Mouse (Mus musculus): Measurements from ENCODE around the gene Macrod2. TPM values are rescaled to one million over a fixed set of nuclear protein-coding genes. Genes with fewer than 3 reads are reported as not detected.

The Macrod2 gene
- polyA plus RNA-seq, 1 experiment = 0.95 TPM

- H3K4me3 ChIP-seq (ENCODE audit: insufficient read depth, poor library complexity, severe bottlenecking) = no peak overlapping the region
- no peaks in the 10 kb centered on the region for H3K27me3 ChIP-seq (ENCODE audit: control insufficient read depth, insufficient read depth, insufficient read length)
- H3K79me3 ChIP-seq (ENCODE audit: low read depth) = no peaks in the 10 kb centered on the region
- H3ac ChIP-seq (ENCODE audit: control insufficient read depth, insufficient read length, low read depth) = no peak overlapping the region
- TF ChIP-seq CEBPB (IDR thresholded peaks at IDR 0.05; ENCODE audit: low read depth) = no peak
- TF ChIP-seq MYOG (IDR thresholded peaks at IDR 0.05; ENCODE audit: control insufficient read depth, extremely low read depth, insufficient read length) = no peak
- no peak for TF ChIP-seq FOSL1 (IDR thresholded peaks at IDR 0.05; ENCODE audit: insufficient read depth, low read length, poor library complexity, severe bottlenecking)
- no peak for TF ChIP-seq CTCF (IDR thresholded peaks at IDR 0.05; ENCODE audit: control insufficient read depth, insufficient read depth, insufficient read length)
- no peak for TF ChIP-seq MYOD1 (IDR thresholded peaks at IDR 0.05; ENCODE audit: control insufficient read depth, insufficient read length, low read depth)
- TF ChIP-seq MAX (IDR thresholded peaks at IDR 0.05) = no peak
- no peak for TF ChIP-seq USF1 (IDR thresholded peaks at IDR 0.05; ENCODE audit: low read depth)
- H3K36me3 ChIP-seq (ENCODE audit: control insufficient read depth, insufficient read depth) = no peaks in the 10 kb centered on the region
- no peaks in the 10 kb centered on the region for H3K79me2 ChIP-seq (ENCODE audit: control insufficient read depth, insufficient read depth)
Measured at GRCm38 (mm10) chr2:141954795-141955194, 1559.7 kb downstream of the Macrod2 start.

- no peak overlapping the region for H3K4me3 ChIP-seq (ENCODE audit: insufficient read depth, poor library complexity, severe bottlenecking)
- TF ChIP-seq MYOD1 (IDR thresholded peaks at IDR 0.05; ENCODE audit: control insufficient read depth, insufficient read length, low read depth) = no peak
- TF ChIP-seq MAX (IDR thresholded peaks at IDR 0.05) = no peak
- no peak for TF ChIP-seq CTCF (IDR thresholded peaks at IDR 0.05; ENCODE audit: control insufficient read depth, insufficient read depth, insufficient read length)
- no peaks in the 10 kb centered on the region for H3K27me3 ChIP-seq (ENCODE audit: control insufficient read depth, insufficient read depth, insufficient read length)
- no peak overlapping the region for H3ac ChIP-seq (ENCODE audit: control insufficient read depth, insufficient read length, low read depth)
- no peaks in the 10 kb centered on the region for H3K79me2 ChIP-seq (ENCODE audit: control insufficient read depth, insufficient read depth)
- H3K79me3 ChIP-seq (ENCODE audit: low read depth) = no peaks in the 10 kb centered on the region
- no peaks in the 10 kb centered on the region for H3K36me3 ChIP-seq (ENCODE audit: control insufficient read depth, insufficient read depth)
Measured at GRCm38 (mm10) chr2:141955197-141955596, 1560.1 kb downstream of the Macrod2 start.

- no peaks in the 10 kb centered on the region for H3K36me3 ChIP-seq (ENCODE audit: control insufficient read depth, insufficient read depth)
- H3K79me3 ChIP-seq (ENCODE audit: low read depth) = no peaks in the 10 kb centered on the region
- H3K79me2 ChIP-seq (ENCODE audit: control insufficient read depth, insufficient read depth) = no peaks in the 10 kb centered on the region
- H3K4me3 ChIP-seq (ENCODE audit: insufficient read depth, poor library complexity, severe bottlenecking) = no peak overlapping the region
- TF ChIP-seq MAX (IDR thresholded peaks at IDR 0.05) (no peak), USF1 (IDR thresholded peaks at IDR 0.05; ENCODE audit: low read depth) (no peak), CEBPB (IDR thresholded peaks at IDR 0.05; ENCODE audit: low read depth) (no peak), MYOD1 (IDR thresholded peaks at IDR 0.05; ENCODE audit: control insufficient read depth, insufficient read length, low read depth) (no peak), MYOG (IDR thresholded peaks at IDR 0.05; ENCODE audit: control insufficient read depth, extremely low read depth, insufficient read length) (no peak), FOSL1 (IDR thresholded peaks at IDR 0.05; ENCODE audit: insufficient read depth, low read length, poor library complexity, severe bottlenecking) (no peak), CTCF (IDR thresholded peaks at IDR 0.05; ENCODE audit: control insufficient read depth, insufficient read depth, insufficient read length) (no peak)
- H3ac ChIP-seq (ENCODE audit: control insufficient read depth, insufficient read length, low read depth) = no peak overlapping the region
- no peaks in the 10 kb centered on the region for H3K27me3 ChIP-seq (ENCODE audit: control insufficient read depth, insufficient read depth, insufficient read length)
Measured at GRCm38 (mm10) chr2:141962868-141963267, 1567.8 kb downstream of the Macrod2 start.

GRCm38 (mm10) chr2:141983664-141984395 lies 1588.7 kb downstream of the Macrod2 start:
- Histone ChIP-seq H3K36me3 (ENCODE audit: control insufficient read depth, insufficient read depth) (no peaks in the 10 kb centered on the region), H3ac (ENCODE audit: control insufficient read depth, insufficient read length, low read depth) (no peak overlapping the region), H3K79me3 (ENCODE audit: low read depth) (no peaks in the 10 kb centered on the region), H3K79me2 (ENCODE audit: control insufficient read depth, insufficient read depth) (no peaks in the 10 kb centered on the region), H3K27me3 (ENCODE audit: control insufficient read depth, insufficient read depth, insufficient read length) (no peaks in the 10 kb centered on the region), H3K4me3 (ENCODE audit: insufficient read depth, poor library complexity, severe bottlenecking) (no peak overlapping the region)
- TF ChIP-seq MYOD1 (IDR thresholded peaks at IDR 0.05; ENCODE audit: control insufficient read depth, insufficient read length, low read depth) (no peak), CTCF (IDR thresholded peaks at IDR 0.05; ENCODE audit: control insufficient read depth, insufficient read depth, insufficient read length) (no peak), CEBPB (IDR thresholded peaks at IDR 0.05; ENCODE audit: low read depth) (no peak), MAX (IDR thresholded peaks at IDR 0.05) (no peak), MYOG (IDR thresholded peaks at IDR 0.05; ENCODE audit: control insufficient read depth, extremely low read depth, insufficient read length) (no peak), FOSL1 (IDR thresholded peaks at IDR 0.05; ENCODE audit: insufficient read depth, low read length, poor library complexity, severe bottlenecking) (no peak), USF1 (IDR thresholded peaks at IDR 0.05; ENCODE audit: low read depth) (no peak)

- no peaks in the 10 kb centered on the region for H3K79me3 ChIP-seq (ENCODE audit: low read depth)
- H3ac ChIP-seq (ENCODE audit: control insufficient read depth, insufficient read length, low read depth) = no peak overlapping the region
- H3K4me3 ChIP-seq (ENCODE audit: insufficient read depth, poor library complexity, severe bottlenecking) = no peak overlapping the region
- no peaks in the 10 kb centered on the region for H3K27me3 ChIP-seq (ENCODE audit: control insufficient read depth, insufficient read depth, insufficient read length)
- TF ChIP-seq CTCF (IDR thresholded peaks at IDR 0.05; ENCODE audit: control insufficient read depth, insufficient read depth, insufficient read length) (no peak), MAX (IDR thresholded peaks at IDR 0.05) (no peak), MYOD1 (IDR thresholded peaks at IDR 0.05; ENCODE audit: control insufficient read depth, insufficient read length, low read depth) (no peak), USF1 (IDR thresholded peaks at IDR 0.05; ENCODE audit: low read depth) (no peak), CEBPB (IDR thresholded peaks at IDR 0.05; ENCODE audit: low read depth) (no peak), FOSL1 (IDR thresholded peaks at IDR 0.05; ENCODE audit: insufficient read depth, low read length, poor library complexity, severe bottlenecking) (no peak), MYOG (IDR thresholded peaks at IDR 0.05; ENCODE audit: control insufficient read depth, extremely low read depth, insufficient read length) (no peak)
- no peaks in the 10 kb centered on the region for H3K36me3 ChIP-seq (ENCODE audit: control insufficient read depth, insufficient read depth)
- H3K79me2 ChIP-seq (ENCODE audit: control insufficient read depth, insufficient read depth) = no peaks in the 10 kb centered on the region
Measured at GRCm38 (mm10) chr2:141998901-141999300, 1603.8 kb downstream of the Macrod2 start.

Data from C2C12 (cell line).